Mouse (Mus musculus) kidney, adult 2 months (tissue): ENCODE results near the gene Cdh12.

Source experiments
- CTCF ChIP-seq: fragments of 200-500 bp; conservative IDR thresholded peaks from 2 replicates; pipeline ENCODE4 v1.5.1; 2011; ENCODE audit warnings: low read depth, mild to moderate bottlenecking, control low read depth, low read length, moderate library complexity, mixed read lengths; ENCODE audit not compliant: insufficient read depth, insufficient read length
- POLR2A ChIP-seq: fragments of 200-500 bp; IDR thresholded peaks from one replicate; pipeline ENCODE4 v1.6.1; 2011; ENCODE audit warnings: low read depth, low read length, control low read depth

DNA sequence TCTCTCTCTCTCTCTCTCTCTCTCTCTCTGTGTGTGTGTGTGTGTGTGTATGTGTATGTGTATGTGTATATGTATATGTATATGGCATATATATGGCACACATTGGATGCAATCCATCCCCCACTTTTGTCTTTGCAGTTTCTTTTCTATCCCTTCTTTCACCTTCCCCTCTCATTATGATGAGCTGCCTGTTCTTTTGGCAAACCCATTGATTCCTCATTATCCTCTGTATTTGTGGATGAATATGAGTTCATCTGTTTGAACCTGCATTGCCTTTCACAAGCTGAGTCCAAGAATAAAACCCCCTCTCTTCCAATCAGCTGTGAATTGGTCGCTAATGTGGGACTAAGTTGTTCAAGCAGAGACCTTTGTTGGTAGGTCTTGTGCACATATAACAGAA lies 218.9 kb downstream of the Cdh12 start:
- TF ChIP-seq CTCF = no peak
- no peak for TF ChIP-seq POLR2A
